Mouse (Mus musculus) bone marrow, adult 2 months (tissue): ENCODE results near the gene Nt5e.

ENCODE experiments used
- CTCF ChIP-seq: fragments of 200-500 bp; IDR thresholded peaks from 2 replicates; pipeline ENCODE4 v1.5.1; 2011; ENCODE audit warnings: low read length, control low read depth; ENCODE audit not compliant: control insufficient read depth, insufficient read depth
- POLR2A ChIP-seq: fragments of 200-500 bp; IDR thresholded peaks from 2 replicates; pipeline ENCODE4 v1.6.1; 2011; ENCODE audit warnings: low read depth, mild to moderate bottlenecking, control low read depth, low read length, borderline replicate concordance; ENCODE audit not compliant: control insufficient read depth

DNA sequence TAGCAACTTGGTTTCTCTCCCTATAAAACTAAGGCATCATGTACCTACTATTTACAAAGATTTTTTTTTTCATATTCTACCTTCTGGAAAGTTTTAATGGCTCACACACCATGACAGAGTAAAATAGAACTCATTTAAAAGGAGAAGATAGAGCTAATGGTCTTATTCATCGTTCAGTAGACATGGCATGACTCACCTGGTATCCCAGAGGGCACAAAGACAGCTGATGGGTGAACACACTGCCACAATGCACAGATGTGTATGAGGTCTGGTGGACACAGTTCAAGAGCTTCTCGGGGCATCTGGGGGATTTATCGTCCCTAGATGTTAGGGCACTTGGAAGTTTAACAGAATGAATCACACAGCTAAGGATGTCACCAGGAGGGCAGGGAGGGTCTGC is 13.8 kb downstream of the Nt5e start:
- TF ChIP-seq CTCF (no peak), POLR2A (no peak)
